Mouse (Mus musculus) stomach, postnatal 0 days (tissue): ENCODE measurements around the gene Jph4.

Experiments used
- CTCF ChIP-seq: IDR thresholded peaks from 2 replicates; pipeline ENCODE4 v1.5.1; 2016; ENCODE audit warnings: antibody characterized with exemption, low read depth, mild to moderate bottlenecking, moderate library complexity
- EP300 ChIP-seq: optimal IDR thresholded peaks from 2 replicates; pipeline ENCODE3; 2016; ENCODE audit warnings: antibody characterized with exemption

- TF ChIP-seq EP300 (no peak), CTCF (no peak)
Observed at GRCm38 (mm10) chr14:55094704-55095231, 22.0 kb downstream of the Jph4 start, which contains the start of gene Thtpa.
